Mouse (Mus musculus) cerebellum, postnatal 4 days (tissue): ENCODE results near the gene Polr1e.
"Not testable (repeated sequence)": the region's sequence is repeated elsewhere in the genome, so short reads cannot be mapped to it uniquely, and the experiment has no call there.

Experiments used
- DNase-seq, 2 experiments: peaks; one replicate each; pipeline ENCODE4 v3.0.0; 2022; ENCODE audit warnings: low spot score in 2 of 2, mixed read lengths in 1 of 2

Polr1e gene

GRCm38 (mm10) chr4:45054862-45055261 lies 36.5 kb downstream of the Polr1e start:
- no peak for DNase-seq

DNA sequence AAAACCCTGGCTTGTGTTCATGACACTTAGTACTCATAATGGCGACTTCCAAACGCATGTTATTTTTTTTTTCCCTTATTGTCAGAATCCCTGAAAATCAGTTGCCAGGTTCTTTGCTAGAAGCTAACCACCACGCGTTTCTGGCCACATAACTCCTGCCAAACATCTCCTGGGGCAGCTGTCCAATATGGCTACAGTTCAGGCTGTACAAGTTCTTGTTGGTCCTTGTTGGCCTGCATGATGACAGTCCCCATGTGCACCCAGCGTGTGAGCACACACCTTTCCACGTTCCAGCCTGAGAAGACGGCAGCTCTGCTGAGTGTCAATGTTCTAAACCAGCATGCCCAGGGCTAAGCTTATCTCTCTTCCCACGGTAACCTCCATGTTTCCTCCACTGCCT lies 37.1 kb downstream of the Polr1e start:
- no peak for DNase-seq

DNA sequence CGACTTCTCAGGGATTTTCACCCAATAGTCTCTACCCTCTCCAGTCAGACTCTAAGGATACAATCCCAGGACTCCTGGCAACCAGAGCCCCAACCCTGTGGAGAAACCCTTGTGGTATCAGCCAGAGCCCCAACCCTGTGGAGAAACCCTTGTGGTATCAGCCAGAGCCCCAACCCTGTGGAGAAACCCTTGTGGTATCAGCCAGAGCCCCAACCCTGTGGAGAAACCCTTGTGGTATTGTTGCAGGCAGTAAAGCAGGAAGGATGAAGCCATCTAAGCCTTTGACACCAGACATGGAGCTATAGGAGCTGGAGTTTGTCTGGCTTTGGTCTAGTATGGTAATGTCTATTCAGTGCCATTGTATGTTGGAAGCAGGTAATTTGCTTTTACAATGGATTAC lies 45.5 kb downstream of the Polr1e start:
- not testable (repeated sequence) for DNase-seq

DNA sequence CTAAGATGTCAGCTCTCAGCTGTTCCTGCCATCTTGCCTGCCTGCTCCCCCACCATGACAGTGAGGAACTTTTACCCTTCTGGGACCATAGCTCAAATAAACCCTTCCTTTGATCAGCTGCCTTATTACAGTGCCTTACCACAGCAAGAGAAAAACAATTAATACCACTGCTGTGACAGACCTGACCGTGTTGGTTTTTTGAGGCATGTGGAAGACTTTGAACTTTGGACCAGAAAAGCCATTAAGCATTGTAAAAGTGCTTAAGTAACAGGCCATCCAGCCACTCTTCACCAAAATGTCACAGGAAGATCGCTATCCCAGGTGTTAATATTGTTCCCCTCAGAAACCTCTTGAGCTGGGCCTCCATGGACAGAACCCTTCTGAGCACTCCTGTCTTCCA lies 46.2 kb downstream of the Polr1e start:
- no peak for DNase-seq

DNA sequence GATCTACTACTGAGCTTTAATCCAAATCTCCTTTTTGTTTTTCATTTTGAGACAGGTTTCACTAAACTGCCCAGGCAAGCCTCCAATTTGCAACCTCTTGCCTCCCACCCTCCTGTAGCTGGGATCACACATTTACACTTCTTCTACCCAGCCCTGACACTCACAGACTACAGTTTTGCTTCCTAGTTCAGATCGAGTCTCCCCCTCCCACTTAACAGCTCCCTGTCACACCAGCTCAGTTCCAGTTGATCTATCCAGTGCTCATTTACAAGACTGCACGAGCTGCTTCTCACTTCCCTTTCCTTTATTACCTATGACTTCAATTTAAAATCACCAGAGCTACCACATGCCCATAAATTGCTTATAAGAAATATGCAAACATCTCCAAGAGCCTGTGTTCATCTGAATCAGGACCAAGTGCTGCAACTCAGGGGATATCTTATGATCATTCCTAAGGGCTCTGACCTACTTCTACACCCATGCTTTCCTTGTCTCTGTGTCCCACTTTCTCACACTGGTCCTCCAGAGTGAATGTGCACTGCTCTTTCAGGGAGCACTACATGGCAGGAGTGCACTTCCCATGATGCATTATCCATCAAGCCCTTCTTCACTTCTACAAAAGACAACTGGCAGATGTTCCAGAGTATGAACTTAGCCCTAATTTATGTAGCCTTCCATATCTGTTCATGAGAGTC lies 47.8 kb downstream of the Polr1e start:
- DNase-seq = no peak

GRCm38 (mm10) chr4:45067742-45068141 lies 49.4 kb downstream of the Polr1e start:
- no peak for DNase-seq

- DNase-seq = no peak
Observed at GRCm38 (mm10) chr4:45072261-45072973, 54.0 kb downstream of the Polr1e start.

- DNase-seq = no peak
Observed at GRCm38 (mm10) chr4:45073544-45073943, 55.2 kb downstream of the Polr1e start.

GRCm38 (mm10) chr4:45081041-45081440 lies 62.7 kb downstream of the Polr1e start:
- peak in 1 of 2 experiments; percentile 5 for DNase-seq

GRCm38 (mm10) chr4:45082951-45083350 lies 64.6 kb downstream of the Polr1e start:
- DNase-seq = no peak

GRCm38 (mm10) chr4:45083487-45083886 lies 65.1 kb downstream of the Polr1e start:
- DNase-seq = peak in 1 of 2 experiments; percentile 25

DNA sequence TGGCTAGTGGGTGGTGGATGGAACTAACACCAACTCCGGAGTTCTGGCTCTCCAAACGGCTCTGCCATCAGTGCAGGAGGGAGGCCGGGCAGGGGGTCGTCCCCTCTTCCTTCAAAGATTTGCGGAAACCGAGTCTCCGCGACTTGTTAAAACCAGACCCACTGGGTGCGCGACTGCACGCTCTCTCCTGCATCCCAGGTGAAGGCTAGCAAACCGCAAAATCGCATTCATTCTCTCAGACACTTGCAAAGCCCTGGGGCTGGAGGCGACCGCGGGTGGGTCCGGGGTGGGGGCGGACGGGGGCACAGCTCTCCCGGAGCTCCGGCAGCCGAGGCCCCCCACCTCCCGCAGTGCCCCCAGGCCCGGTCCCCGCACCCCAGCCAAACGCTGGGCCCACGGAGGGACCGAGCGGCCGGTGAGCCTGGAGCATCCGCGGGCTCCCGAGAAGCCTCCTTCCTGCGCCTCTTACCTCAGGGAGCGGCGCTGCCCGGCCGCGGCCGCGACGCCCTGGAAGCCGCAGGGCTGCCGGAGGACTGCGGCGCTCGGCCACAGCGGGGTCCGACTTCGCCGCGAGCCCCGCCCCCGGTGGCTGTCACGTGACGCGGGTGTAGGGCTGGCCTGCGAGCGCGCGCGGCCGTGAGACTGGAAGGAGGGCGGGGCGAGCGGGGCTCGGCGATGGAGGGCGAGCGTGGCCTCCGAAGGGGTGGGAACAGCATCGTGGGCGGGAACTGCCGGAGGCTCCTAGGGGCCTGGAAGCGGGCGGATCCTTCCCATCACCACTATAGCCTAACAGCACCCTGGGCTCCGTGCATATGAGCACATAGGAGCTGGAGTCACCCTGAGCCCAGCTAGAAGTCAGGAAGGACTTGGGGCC lies 65.9 kb downstream of the Polr1e start, which contains the start of gene Fbxo10:
Fbxo10 (minus strand) TSS at position 584 of the 874 bp plus-strand sequence.
- peak; percentile 84 to 94 for DNase-seq

DNA sequence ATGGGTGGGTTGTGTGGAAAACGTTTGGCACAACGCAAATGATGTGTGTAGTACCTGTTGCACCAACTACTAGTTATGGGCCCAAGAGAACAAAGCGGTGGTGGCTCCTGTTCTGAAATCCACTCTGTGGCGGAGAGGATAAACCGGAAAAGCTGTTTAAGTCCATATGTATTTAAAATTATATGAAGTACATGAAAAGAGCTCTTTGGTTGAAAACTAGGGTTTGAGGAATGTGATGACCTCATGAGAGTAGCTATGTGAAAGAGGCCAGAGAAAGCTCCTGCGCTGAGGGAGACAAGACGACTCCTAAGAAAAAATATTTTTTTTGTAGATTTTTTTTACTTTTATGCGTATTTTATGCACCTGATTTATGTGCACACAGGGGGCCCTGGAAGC lies 66.5 kb downstream of the Polr1e start:
- no peak for DNase-seq
